Mouse (Mus musculus): ENCODE results near the gene Erbb4.

The Erbb4 gene

GRCm38 (mm10) chr1:68517820-68518219, 590.0 kb downstream of the Erbb4 start:
- DNase-seq (ENCODE audit: low read depth, low spot score), result no peak

GRCm38 (mm10) chr1:68503873-68504272, 604.0 kb downstream of the Erbb4 start:
- DNase-seq (ENCODE audit: low read depth, low spot score), result no peak

- DNase-seq (ENCODE audit: low read depth, low spot score), result peak; percentile 26
Measured at GRCm38 (mm10) chr1:68501561-68501960, 606.3 kb downstream of the Erbb4 start.

GRCm38 (mm10) chr1:68466390-68466960, 641.4 kb downstream of the Erbb4 start:
- no peak for DNase-seq (ENCODE audit: low read depth, low spot score)

- no peak for DNase-seq (ENCODE audit: low read depth, low spot score)
Measured at GRCm38 (mm10) chr1:68451274-68451673, 656.6 kb downstream of the Erbb4 start.

- DNase-seq (ENCODE audit: low read depth, low spot score), result no peak
Measured at GRCm38 (mm10) chr1:68424336-68424983, 683.4 kb downstream of the Erbb4 start.

- DNase-seq (ENCODE audit: low read depth, low spot score), result peak; percentile 2
Measured at GRCm38 (mm10) chr1:68401204-68401603, 706.7 kb downstream of the Erbb4 start.

GRCm38 (mm10) chr1:68371531-68371930, 736.3 kb downstream of the Erbb4 start:
- DNase-seq (ENCODE audit: low read depth, low spot score), result no peak

GRCm38 (mm10) chr1:68333714-68334113, 774.1 kb downstream of the Erbb4 start:
- no peak for DNase-seq (ENCODE audit: low read depth, low spot score)

GRCm38 (mm10) chr1:68305813-68306212, 802.0 kb downstream of the Erbb4 start:
- DNase-seq (ENCODE audit: low read depth, low spot score), result no peak

GRCm38 (mm10) chr1:68284443-68284842, 823.4 kb downstream of the Erbb4 start:
- DNase-seq (ENCODE audit: low read depth, low spot score), result no peak

- DNase-seq (ENCODE audit: low read depth, low spot score), result no peak
Measured at GRCm38 (mm10) chr1:68275819-68276218, 832.0 kb downstream of the Erbb4 start.

- no peak for DNase-seq (ENCODE audit: low read depth, low spot score)
Measured at GRCm38 (mm10) chr1:68178580-68178979, 929.3 kb downstream of the Erbb4 start.

- DNase-seq (ENCODE audit: low read depth, low spot score), result no peak
Measured at GRCm38 (mm10) chr1:68155253-68155652, 952.6 kb downstream of the Erbb4 start.

GRCm38 (mm10) chr1:68150572-68150971, 957.3 kb downstream of the Erbb4 start:
- peak; percentile 1 for DNase-seq (ENCODE audit: low read depth, low spot score)

- peak; percentile 1 for DNase-seq (ENCODE audit: low read depth, low spot score)
Measured at GRCm38 (mm10) chr1:68142562-68143350, 965.1 kb downstream of the Erbb4 start.

GRCm38 (mm10) chr1:68134943-68135342, 972.9 kb downstream of the Erbb4 start:
- DNase-seq (ENCODE audit: low read depth, low spot score), result no peak

- no peak for DNase-seq (ENCODE audit: low read depth, low spot score)
Measured at GRCm38 (mm10) chr1:68134450-68134849, 973.4 kb downstream of the Erbb4 start.

- DNase-seq (ENCODE audit: low read depth, low spot score), result no peak
Measured at GRCm38 (mm10) chr1:68123541-68123940, 984.3 kb downstream of the Erbb4 start.

GRCm38 (mm10) chr1:68120364-68120763, 987.5 kb downstream of the Erbb4 start:
- DNase-seq (ENCODE audit: low read depth, low spot score), result no peak

- DNase-seq (ENCODE audit: low read depth, low spot score), result no peak
Measured at GRCm38 (mm10) chr1:68115721-68116120, 992.1 kb downstream of the Erbb4 start.

- no peak for DNase-seq (ENCODE audit: low read depth, low spot score)
Measured at GRCm38 (mm10) chr1:68106543-68106860, 1001.4 kb downstream of the Erbb4 start.
